Mouse (Mus musculus) heart, postnatal 25 days (tissue): Measurements from ENCODE around the gene Slc35d1. TPM values are rescaled to one million over a fixed set of nuclear protein-coding genes. Genes with fewer than 3 reads are reported as not detected.
A peak's percentile ranks its signal among the peaks of the same experiment; 100 is the strongest.

Experiments
- DNase-seq: peaks from one replicate; pipeline ENCODE4 v3.0.0; 2022; ENCODE audit warnings: low spot score
- intact Hi-C: fragments of 180-260 bp; cut with DNase I; formaldehyde crosslinking; loops from one replicate; pipeline ENCODE4 v1.15.1; 2025
- total RNA-seq, 2 experiments: library from RNA; stranded (reverse); gene quantifications; 2 replicates each; pipeline ENCODE4 v1.2.3; 2021

Gene Slc35d1
- total RNA-seq: 1 to 10 TPM; 6.7 to 7.7 TPM

DNA sequence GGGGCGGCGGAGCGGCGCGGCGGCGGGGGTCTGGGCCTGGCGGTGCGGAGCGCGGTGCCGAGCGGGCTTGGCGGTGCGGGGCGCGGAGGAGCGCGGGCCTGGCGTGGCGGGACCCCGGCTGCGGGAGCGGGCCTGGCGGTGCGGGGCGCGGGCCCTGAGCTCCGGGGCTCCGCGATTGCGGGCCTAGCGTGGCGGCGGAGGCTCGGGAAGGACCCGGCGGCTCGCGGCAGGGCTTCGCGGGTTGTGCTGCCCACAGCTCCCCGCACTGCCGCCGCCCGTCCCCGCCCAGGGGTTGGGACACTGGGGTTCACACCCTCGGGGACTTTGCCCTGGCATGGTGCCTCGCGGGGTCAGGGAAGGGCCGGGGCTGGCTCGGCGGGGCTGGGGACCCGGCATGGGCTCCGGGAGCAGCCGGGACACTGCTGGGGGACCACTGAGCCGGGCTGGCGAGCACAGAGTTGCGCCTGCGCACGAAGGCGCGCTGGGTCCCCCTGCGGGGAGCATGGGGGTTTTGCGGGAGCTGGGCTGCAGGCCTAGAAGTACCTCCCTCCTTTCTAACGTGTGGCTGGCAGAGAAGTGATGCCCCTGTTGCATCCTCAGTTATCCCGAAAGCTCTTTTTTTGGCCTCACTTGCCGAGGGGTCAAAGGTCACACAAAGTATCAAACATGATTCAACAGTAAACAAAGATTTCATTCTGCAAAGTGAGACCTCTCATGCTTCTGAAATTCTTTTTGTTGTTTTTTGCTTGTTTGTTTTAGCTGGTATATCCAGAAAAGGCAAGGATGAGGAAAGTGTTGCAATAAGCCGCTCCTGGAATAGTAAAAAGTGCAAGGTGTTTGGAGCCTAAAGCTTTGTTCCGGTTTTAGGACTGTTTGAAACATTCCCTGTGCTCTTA, at the start of gene Slc35d1:
Slc35d1 (minus strand) TSS at position 240 of the 896 bp plus-strand sequence.
- peak; percentile 54 for DNase-seq
- intact Hi-C loops: loop anchor here (5.0 to 10.0 kb wide), 3 partner anchors 97 to 130 kb away; partner anchors contain the start of gene Oma1

DNA sequence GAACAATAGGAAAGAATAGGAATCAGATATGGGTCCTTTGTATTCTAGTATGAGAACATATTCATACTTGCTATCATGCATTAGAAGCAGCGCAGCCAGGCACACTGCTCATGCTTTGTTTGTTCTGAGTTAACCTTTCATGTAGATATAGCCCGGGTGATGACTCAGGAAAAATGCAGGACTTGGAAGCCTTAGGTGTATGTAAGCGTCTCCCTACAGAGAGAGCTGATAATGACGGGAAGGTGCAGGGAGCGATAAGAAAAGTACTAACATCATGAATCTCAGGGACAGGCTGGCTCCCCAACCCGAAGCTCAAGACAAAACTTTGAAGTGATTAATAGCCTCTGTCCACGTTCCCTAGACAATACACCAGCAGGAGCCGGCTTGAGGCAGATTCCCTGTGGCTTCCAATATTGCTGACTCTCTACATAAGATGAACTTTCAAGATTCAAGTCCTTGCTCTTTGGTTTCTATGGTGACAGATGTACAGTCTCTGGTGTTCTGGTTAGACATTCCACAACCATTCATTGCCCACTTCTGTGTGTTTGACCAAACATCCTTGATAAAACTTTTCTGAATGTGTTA, 48.9 kb upstream of the Slc35d1 start:
- intact Hi-C loops: no loop called here
- DNase-seq: no peak

DNA sequence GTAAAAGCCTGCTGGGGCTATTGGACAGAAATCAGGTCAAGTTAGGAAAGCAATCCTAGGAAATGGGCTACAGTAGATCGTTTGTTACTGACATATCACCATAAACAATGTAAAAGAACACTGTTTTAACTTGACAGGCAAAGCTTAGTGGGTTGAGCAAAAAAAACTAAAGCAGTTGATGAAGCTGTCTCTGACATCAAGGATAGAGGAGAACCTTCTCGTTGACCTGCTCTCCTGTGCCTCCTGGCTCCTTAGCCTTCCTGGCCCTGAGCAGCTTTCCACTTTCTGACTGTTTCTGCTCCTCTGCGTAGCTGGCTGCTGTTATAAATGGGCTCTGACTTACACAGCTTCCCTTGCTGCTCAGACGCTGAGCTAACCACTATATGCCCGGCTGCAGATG, 48.4 kb upstream of the Slc35d1 start:
- no peak for DNase-seq
- intact Hi-C loops: no loop called here

DNA sequence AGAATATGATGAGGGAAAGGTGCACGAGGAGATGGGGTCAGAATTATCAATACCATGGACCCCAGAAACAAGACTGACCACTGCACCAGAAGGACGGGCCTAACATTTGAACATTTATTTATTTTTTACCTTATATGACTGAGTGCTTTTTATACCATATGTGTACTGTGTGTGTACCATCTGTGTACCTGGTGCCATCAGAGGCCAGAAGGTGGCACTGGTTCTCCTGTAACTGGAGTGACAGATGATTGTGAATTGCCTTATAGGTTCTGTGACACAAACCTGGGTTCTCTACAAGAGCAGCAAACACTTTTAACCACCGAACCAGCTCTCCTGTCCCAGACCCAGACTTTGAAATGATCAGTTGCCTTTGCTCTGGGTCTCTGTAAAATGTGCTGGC, 43.9 kb upstream of the Slc35d1 start:
- DNase-seq: no peak
- intact Hi-C loops: no loop called here

DNA sequence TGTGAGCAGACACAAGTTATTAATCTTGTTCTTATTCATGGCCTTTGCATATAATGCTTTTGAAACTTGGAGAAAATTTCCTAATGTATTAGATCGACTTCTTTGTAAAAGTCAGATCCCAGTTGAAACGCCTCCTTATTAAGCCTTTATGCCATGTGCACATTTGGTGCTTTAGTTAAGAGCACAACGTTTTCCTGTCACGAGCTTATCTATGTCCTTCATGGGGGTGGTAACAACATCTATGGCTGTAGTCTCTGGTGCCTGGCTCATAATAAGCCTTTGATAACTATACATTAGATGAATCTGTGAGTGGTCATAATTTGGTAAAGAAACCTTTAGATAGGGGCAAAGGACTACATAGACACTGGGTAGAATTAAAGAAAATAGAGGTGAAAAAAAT, 38.9 kb upstream of the Slc35d1 start:
- no peak for DNase-seq
- intact Hi-C loops: no loop called here

DNA sequence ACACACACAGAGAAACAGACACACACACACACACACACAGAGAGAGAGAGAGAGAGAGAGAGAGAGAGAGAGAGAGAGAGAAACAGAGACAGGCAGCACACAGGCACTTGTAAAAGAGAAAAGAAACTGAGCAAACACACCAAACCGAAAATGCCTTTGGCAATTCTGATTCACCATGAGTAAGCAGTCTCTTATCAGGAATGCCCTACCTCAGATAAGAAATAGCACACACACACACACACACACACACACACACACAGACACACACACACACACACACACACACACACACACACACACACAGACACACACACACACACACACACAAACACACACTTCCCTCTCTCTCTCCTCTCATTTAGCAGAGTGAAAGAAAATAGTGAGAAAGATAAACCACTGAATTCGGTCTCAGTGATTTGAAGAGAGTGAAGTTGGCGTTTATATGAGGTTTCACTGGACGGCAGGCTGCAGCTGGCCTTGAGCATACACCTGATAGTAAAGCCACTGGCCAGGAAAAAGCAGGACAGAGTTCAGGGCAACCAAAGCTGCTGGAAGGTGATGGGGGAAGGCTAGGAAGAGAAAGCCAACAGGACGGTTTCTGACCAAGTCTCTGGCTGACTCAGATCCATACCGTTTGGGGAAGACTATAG, 34.6 kb upstream of the Slc35d1 start:
- intact Hi-C loops: no loop called here
- no peak for DNase-seq

DNA sequence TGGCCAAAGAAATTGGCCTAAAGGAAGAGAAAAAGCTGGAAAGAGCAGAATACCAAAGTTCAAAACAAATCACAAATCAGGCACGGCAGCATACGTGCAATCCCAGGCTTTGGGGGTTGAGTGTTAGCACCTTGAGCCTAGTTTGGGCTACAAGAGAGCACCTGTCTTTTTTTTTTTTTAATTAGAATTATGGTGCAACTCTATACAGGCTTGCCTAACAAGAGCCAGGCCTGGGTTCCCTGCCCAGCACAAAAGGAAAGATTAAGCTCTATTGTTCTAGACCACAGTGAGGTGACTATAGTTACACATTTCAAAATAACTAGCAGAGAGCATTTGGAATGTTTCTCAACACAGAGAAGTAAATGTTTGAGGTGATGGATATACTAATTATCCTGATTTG, 32.8 kb upstream of the Slc35d1 start:
- no peak for DNase-seq
- intact Hi-C loops: no loop called here

DNA sequence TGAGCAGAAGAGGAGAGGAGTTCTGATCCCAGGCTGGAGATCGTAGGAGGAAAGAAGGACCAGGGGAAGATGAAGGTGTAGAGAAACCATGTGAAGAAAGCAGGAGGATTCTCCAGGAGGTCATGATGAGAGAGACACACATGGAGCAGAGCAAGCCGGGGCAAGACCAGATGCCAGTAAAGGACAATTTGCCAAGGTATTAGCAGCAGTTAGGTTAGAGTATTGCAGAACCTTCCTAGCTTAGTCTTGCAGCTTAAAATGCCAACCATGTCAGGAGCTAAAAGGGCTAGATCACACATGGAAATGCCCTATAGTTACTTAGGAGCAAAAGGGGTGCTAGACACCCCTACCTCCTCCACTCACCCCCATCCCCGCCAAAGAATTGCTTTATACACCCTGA, 32.3 kb upstream of the Slc35d1 start:
- DNase-seq: no peak
- intact Hi-C loops: no loop called here

DNA sequence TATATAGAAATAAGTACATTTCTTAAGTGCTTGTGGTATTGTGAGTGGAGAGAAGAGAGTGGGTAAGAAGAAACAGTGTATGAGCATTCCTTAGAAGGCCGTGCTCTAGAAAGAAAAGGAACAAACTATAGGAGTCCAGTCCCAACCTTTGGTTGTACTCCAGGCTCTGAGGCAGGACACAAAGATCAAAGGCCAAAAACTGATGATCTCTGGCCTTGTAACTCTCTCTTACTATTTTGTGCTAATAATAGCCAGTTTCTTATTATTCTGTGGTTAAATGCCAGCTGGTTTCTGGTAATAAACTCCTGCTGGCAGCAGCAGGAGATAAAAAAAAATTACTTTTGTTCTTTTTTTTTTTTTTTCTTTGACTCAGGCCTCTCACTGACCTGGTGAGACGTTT, 17.2 kb upstream of the Slc35d1 start:
- intact Hi-C loops: no loop called here
- DNase-seq: no peak

DNA sequence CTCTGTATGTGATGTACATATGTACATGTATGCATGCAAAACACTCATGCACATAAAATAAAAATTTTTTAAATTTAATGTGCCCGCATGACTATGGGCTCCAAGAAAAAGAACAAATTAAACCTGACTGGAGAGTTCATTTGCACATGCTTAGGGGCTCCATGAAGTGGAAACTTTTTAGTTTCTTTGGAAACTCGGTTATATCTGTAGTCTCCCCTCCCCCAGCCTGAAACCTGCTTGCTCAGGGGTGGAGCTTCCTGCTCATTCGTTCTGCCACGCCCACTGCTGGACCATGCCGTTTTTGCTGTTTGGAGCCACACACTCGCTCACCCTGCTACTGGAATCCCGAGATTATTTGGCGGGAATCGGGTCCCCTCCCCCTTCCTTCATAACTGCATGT, 7.9 kb upstream of the Slc35d1 start:
- no peak for DNase-seq
- intact Hi-C loops: no loop called here

DNA sequence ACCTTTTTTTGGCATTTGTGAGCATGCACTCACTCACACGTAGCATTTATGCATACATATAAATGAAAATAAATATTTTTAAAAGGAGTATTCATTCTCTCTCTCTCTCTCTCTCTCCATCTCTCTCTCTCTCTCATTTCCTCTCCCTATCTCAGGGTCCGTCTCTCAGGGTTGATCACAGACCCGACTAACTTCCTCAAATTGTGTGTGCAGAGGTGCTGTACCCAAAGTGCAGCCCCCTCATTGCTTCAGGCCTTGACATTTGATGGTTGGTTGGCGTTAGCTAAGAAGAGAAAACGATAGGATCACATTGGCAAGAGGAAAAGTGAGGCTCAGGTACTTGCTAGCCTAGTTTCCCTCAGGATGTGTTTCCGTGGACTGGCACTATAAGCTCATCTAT, 6.8 kb upstream of the Slc35d1 start:
- intact Hi-C loops: no loop called here
- no peak for DNase-seq

DNA sequence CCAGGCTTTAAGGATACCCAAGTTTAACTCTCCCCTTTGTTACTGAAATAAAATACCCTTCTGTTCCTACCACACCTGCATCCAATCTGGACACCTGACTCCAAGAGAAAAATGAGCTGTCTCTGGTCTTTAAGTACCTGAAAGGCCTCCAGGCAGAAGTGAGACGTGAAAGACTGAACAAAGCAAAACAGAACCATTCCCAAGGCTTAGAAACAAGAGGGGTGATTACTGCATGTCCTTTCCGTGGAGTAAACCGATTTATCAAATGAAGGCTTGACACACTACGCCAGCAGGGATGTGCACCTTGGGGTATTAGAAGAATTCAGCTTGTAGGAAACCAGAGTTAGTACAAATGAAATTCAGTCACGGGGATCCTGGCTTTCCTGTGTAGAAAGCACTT, 4.0 kb upstream of the Slc35d1 start:
- intact Hi-C loops: loop anchor here (5.0 to 10.0 kb wide), 2 partner anchors 93 to 126 kb away; partner anchors contain the start of gene Oma1
- no peak for DNase-seq

DNA sequence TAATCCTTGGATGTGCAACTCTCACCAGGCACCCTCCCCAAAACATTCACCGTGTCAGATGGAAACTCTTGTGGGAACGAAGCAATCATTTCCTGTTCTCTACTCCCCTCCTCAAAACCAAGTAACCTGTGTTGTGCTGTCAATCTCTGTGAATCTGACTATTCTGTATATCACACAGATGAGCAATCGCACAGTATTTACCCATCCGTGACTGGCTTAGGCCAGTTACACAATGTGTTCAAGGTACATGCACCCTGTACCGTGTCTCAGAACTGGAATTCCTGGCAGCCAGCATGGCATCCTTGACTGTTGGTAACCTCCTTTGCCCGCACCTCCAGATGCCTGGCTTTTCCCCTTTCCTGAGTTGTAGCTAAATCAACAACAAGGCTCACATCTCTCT, 1.1 kb upstream of the Slc35d1 start:
- DNase-seq: no peak
- intact Hi-C loops: loop anchor here (5.0 to 10.0 kb wide), 2 partner anchors 96 to 129 kb away; partner anchors contain the start of gene Oma1

DNA sequence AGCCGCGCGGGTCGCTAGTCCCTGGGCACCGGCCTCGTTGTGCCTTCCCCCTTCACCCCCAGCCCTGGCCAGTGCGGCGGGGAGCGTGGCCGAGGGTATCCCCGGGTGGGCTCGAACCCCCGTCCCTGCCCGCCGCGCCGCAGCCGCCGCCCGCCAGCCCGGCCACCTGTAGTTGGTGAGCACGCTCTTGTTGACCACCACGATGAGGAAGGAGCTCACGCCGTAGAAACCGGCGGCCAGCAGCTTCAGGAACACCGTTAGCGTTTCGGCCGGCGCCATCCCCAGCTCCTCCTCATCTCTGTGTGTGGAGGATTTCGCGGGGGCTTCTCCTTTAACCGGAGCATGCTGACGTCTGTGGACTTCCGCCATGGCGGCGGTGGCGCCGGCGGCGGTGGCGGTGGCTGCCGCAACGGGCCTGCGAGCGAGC, 453 bp downstream of the Slc35d1 start:
- intact Hi-C loops: loop anchor here (5.0 to 10.0 kb wide), 2 partner anchors 97 to 130 kb away; no protein-coding TSS in a partner anchor
- peak; percentile 63 for DNase-seq

DNA sequence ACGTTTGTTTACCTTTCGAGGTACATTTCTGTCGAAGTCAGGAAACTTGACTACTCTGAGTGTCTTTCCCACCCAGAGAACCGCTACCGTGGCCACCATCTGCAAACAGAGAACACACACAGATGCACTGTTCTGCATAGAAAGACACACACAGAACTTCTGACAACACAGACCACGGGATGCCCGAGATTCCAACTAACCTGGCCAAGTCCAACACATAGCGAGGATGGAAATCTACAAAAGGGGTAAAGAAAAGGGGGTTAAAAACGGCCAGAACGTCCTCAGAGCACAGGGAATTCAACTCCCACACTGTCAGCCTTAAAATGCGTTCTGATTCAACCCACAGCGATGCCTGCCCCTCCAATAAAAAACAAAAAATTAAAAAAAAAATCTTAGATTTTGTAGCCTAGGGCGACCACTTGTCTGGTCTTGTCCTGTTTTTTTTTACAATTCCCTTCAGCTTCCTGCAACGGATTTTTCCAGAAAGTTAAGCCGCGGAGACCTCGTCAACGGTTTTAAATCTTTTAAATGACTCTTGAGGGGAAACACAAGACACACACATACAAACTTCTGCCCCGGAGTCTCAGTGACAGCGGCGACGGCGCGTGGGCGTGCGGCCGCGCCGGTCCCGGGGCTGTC, 986 bp downstream of the Slc35d1 start:
- no peak for DNase-seq
- intact Hi-C loops: loop anchor here (5.0 to 10.0 kb wide), 2 partner anchors 97 to 131 kb away; no protein-coding TSS in a partner anchor

DNA sequence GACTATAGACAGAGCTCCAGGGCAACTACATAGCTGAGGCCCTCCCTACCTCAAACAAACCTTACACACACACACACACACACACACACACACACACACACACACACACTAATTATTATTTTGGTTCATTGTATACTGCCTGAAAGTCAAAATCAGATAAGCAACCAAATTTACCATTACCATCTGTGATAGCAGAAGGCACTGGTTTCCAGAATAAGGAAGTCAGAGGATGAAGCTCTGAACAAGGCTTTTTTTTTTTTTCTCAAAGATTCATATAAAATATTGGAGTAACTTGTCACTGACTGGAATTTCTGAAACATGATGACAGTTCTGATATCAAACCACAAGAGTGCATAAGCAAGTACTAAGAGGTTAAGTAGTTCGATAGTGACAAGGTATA, 6.4 kb downstream of the Slc35d1 start:
- no peak for DNase-seq
- intact Hi-C loops: no loop called here

DNA sequence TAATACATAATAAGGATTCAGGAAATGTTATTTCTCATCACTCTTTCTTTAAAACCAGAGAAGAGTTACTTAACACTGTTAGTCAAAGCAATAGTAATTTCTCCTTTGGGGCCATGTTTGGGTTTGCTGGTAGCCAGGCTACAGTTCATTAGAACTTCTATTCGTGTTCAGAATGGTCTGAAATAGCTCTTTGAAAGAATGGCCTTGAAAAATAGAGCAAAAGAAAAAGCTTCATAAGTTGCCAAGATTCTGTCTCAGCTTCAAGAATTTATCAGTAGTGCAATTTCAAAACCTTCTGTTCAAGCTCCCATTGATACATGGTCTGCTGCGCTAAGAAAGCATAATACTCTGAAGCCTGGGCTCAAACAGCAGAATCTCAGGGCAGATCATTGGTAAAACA, 11.3 kb downstream of the Slc35d1 start:
- no peak for DNase-seq
- intact Hi-C loops: no loop called here

DNA sequence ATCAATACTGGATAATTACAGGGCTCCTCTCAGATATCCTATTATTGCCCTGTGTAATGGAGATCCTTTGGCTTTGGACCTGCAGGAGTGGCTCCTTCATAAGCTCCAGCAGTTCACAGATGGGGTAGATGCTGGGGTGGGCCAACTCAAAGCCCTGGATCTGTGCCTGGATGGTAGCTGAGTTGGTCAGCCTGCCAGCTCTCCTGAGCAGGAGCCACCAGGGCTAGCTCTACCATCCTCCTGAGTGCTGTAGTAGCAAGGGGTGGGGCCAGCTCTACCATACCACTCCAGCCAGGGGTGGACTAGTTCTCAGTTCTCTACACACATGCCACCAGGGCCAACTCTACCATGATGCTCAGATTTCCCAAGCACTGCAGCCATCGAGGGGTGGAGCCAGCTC, 14.9 kb downstream of the Slc35d1 start:
- intact Hi-C loops: no loop called here
- no peak for DNase-seq

DNA sequence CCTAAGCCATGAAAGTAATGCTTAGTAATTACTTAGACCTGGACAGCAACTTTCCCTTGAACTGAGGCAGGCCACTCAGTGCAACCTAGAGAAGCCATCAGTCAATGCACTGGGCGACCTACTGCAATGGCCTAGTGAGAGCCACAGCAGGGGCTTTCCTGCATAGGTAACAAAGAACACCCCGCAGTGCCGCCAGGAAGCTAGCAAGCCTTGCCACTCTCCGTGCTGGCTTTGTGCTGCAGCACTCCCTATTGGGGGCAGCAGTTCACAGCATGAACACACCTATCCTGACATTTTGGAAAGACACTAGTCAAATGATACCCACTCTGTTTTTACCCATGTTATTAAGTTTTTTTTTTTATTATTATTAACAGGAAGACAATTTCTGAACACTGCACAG, 15.9 kb downstream of the Slc35d1 start:
- intact Hi-C loops: no loop called here
- DNase-seq: no peak

DNA sequence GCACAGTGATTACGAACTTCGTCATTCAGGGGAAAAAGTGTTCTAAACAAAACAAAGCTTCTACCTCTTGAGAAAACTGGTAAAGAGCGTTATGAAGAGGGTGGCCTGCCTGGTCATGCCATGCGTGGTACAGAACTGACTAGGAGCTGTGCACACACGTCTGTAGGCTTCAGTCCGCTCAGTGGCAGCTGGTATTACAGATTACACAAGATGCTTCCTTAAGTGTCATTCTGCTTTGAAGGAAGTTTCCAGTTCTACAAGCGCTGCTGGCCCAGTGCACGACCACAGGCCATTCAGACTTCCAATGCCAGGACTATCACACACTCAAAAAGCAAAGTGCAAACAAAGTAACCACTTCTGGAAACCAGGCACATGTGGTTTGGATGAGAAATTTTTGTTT, 17.6 kb downstream of the Slc35d1 start:
- no peak for DNase-seq
- intact Hi-C loops: no loop called here
